Mouse (Mus musculus): ENCODE data around the gene Gigyf2. TPM values are rescaled to one million over a fixed set of nuclear protein-coding genes. Genes with fewer than 3 reads are reported as not detected.

The Gigyf2 gene
- polyA plus RNA-seq (2012; rRNA removed): 24.0 and 24.7 TPM in 2 replicates

DNA sequence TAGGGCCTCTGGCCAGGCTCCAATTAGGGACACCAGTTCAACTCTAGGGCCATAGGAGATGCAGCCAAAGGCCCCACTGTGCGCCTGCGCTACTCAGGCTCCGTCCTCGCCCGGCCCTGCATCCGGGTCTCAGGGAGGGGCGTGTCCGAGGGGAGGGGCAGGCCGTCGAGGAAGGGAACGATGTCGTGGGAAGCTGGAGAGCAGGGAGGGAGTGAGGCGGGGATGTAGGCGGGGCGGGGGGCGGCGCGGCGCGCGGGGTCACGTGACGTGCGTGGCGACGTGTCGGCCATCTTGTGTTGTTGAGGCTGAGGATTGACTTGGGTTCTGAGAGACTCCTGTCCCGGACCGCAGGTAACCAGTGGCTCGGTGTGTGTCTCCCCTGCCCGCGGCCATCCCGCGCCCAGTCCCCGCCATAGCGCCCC lies at the start of gene Gigyf2:
TSS of gene Gigyf2 (plus strand) at position 257 of the 422 bp plus-strand sequence.

GRCm38 (mm10) chr1:87394594-87394993 lies 67.8 kb downstream of the Gigyf2 start, which contains the start of gene Kcnj13:
Gene Kcnj13 (minus strand): TSS chr1:87394729.

GRCm38 (mm10) chr1:87469971-87470370 lies 143.2 kb downstream of the Gigyf2 start, which contains the start of gene Snorc:
Gene Snorc (plus strand): TSS chr1:87470271.

Other genes with a start within 250 kb of the Gigyf2 start
- 0.16 TPM in 1 of 2 replicates, not detected in the other for gene Alppl2, start 237.1 kb upstream of the Gigyf2 start, polyA plus RNA-seq (2012; rRNA removed)
- gene Alpi, start 225.4 kb upstream of the Gigyf2 start, polyA plus RNA-seq (2012; rRNA removed): 30.6 and 40.2 TPM in 2 replicates
- gene Akp3, start 202.0 kb upstream of the Gigyf2 start, polyA plus RNA-seq (2012; rRNA removed): 0.10 TPM in 1 of 2 replicates, not detected in the other
- gene Ecel1, start 170.5 kb upstream of the Gigyf2 start, polyA plus RNA-seq (2012; rRNA removed): 0.12 and 0.15 TPM in 2 replicates
- not detected in 2 replicates for gene Prss56, start 143.7 kb upstream of the Gigyf2 start, polyA plus RNA-seq (2012; rRNA removed)
- not detected in 2 replicates for gene Chrnd, start 136.4 kb upstream of the Gigyf2 start, polyA plus RNA-seq (2012; rRNA removed)
- not detected in 2 replicates for gene Chrng, start 122.3 kb upstream of the Gigyf2 start, polyA plus RNA-seq (2012; rRNA removed)
- gene Eif4e2, start 113.1 kb upstream of the Gigyf2 start, polyA plus RNA-seq (2012; rRNA removed): 28.4 and 34.6 TPM in 2 replicates
- 2.9 and 3.3 TPM in 2 replicates for gene Efhd1, start 62.6 kb upstream of the Gigyf2 start, polyA plus RNA-seq (2012; rRNA removed)
- gene Kcnj13, start 67.7 kb downstream of the Gigyf2 start, polyA plus RNA-seq (2012; rRNA removed): not detected in 2 replicates
- not detected in 2 replicates for gene Snorc, start 143.3 kb downstream of the Gigyf2 start, polyA plus RNA-seq (2012; rRNA removed)
- 1.5 and 2.9 TPM in 2 replicates for gene Neu2, start 182.9 kb downstream of the Gigyf2 start, polyA plus RNA-seq (2012; rRNA removed)
- 15.9 and 25.6 TPM in 2 replicates for gene Ngef, start 246.9 kb downstream of the Gigyf2 start, polyA plus RNA-seq (2012; rRNA removed)